Mouse (Mus musculus) left cerebral cortex, adult 9 months (tissue): ENCODE data around the gene Syndig1l.

ENCODE experiments used
- DNase-seq, 2 experiments: peaks; one replicate each; pipeline ENCODE4 v3.0.0; 2022; ENCODE audit warnings: low spot score in 2 of 2

Gene Syndig1l

DNA sequence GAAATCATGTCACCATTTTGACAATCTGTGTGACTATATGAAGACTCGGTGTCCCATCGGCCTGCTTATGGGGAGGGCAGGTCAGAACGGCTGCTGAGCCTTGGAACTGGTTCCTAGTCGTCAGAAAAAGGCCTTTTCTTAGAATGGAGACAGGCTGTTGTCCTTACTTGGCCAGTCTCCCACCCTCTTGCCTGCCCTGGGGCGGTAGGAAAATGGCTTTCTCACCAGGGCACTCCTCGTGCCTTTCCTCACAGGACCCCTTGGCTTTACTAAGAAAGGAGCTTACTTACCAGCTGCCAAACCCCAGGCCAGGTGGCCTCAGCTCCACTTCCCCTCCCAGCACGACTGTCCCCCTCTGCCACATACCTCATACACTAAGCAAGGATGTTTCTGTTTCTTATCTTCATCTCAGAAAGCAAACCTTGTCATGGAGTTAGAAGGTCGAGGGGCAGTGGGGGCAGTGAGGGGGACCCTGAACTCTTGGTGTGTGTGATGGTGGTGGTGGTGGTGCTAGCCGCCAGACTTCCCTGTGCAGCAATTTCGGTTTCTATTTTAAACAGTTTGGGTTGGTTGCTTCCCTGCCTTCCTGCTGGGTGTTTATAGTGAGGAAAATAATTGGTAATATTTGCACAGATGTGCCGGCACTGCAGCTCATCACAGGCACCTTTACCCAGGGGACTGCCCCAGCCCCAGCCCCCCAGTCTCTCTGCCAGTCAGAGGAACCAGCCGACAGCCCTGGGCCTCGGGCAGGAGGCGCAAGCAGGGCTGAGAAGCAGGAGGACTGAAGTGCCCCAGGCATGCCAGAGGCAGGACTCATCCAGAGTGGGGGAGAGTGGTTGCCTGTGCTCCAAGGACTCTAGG lies 23.7 kb downstream of the Syndig1l start:
- DNase-seq: no peak

GRCm38 (mm10) chr12:84671646-84672045 lies 27.0 kb downstream of the Syndig1l start:
- DNase-seq: no peak

GRCm38 (mm10) chr12:84670555-84670954 lies 28.1 kb downstream of the Syndig1l start:
- DNase-seq: no peak

- peak in 1 of 2 experiments; percentile 57 for DNase-seq
These were observed 44.7 kb downstream of the Syndig1l start for GRCm38 (mm10) chr12:84653912-84654311.

- DNase-seq: no peak
These were observed 48.4 kb downstream of the Syndig1l start for GRCm38 (mm10) chr12:84650234-84650633.

GRCm38 (mm10) chr12:84640654-84641053 lies 58.0 kb downstream of the Syndig1l start, which contains the start of gene Vrtn:
Gene Vrtn, plus strand, starts transcription at chr12:84641019.
- DNase-seq: no peak

DNA sequence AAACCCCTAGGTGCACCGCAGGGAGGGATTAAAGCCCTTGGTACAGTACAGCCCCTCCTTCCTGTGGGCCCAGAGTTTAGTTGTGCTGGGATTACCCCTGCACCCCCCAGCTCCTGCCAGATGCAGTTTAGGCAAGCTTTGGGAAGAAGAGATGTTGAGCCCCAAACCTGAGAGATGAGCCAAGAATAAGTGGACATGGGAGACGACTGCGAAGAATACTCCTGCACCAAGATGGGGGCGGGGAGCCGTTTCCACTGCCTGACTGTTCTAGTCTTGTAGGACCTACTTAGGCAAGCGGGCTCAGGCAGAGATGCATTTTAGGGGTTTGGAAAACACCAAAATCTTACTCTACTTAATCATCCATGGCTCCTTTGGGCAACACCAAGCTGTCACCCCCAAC lies 58.4 kb downstream of the Syndig1l start:
- DNase-seq: no peak

GRCm38 (mm10) chr12:84631867-84632266 lies 66.8 kb downstream of the Syndig1l start:
- no peak for DNase-seq
